Mouse (Mus musculus): Measurements from ENCODE around the gene 4933427I04Rik. TPM values are rescaled to one million over a fixed set of nuclear protein-coding genes. Genes with fewer than 3 reads are reported as not detected.
A peak's percentile ranks its signal among the peaks of the same experiment; 100 is the strongest.

The 4933427I04Rik gene
- total and polyA plus RNA-seq, 3 experiments: not detected

DNA sequence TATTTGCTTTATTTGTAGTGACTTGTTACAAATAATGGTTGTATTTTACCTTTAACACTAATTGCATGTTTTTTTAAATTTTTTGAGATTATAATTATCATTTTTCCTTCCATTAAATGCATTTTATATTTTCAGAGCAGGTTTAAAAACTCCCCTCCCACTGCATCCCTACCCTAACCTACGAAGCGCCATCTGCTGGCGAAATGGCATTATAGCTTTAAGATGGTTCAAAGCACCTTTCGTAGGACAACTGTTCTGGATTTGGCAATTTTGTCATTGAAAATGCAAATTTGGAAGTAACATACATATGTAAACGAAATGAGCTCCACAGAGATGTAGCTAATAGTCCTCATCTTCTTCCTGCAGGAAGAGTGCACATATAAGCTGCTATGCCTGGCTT, 39.2 kb downstream of the 4933427I04Rik start:
- H3K27me3 ChIP-seq (ENCODE audit: control insufficient read depth in 1 of 2, insufficient read depth in 2 of 2, low read length in 2 of 2): no peaks in the 10 kb centered on the region
- H3K4me1 ChIP-seq (ENCODE audit: control insufficient read depth in 1 of 2, insufficient read depth in 2 of 2, low read length in 2 of 2): peaks cover under 1% of the 10 kb centered on the region in 2 experiments; a peak in 3 of 4 replicates
- peaks cover 0 to 2% of the 10 kb centered on the region in 2 experiments; a peak in 2 of 4 replicates for H3K36me3 ChIP-seq (ENCODE audit: control insufficient read depth in 1 of 2, insufficient read depth in 2 of 2, low read length in 2 of 2)
- H3K79me2 ChIP-seq (ENCODE audit: control insufficient read depth, insufficient read depth, low read length, poor library complexity): no peaks in the 10 kb centered on the region
- no peak overlapping the region for H3K9ac ChIP-seq (ENCODE audit: control insufficient read depth, low read depth, low read length, poor library complexity, severe bottlenecking)
- DNase-seq (ENCODE audit: low read depth, low spot score): peak; percentile 68
- peak; percentile 86 for TF ChIP-seq SMC3 (IDR thresholded peaks at IDR 0.05; ENCODE audit: low read depth, low read length)
- no peak for TF ChIP-seq MAFK (IDR thresholded peaks at IDR 0.05; ENCODE audit: borderline replicate concordance, low read depth, low read length)
- TF ChIP-seq ZC3H11A (IDR thresholded peaks at IDR 0.05; ENCODE audit: low read depth, low read length): peak; percentile 22; the same call in 1 of the 2 replicates
- peak; percentile 66 to 77 (median 76) for TF ChIP-seq CTCF (IDR thresholded peaks at IDR 0.05 in 2 of 3, conservative IDR thresholded peaks at IDR 0.05 in 1 of 3; ENCODE audit: control insufficient read depth in 1 of 3, insufficient read depth in 1 of 3, low read depth in 2 of 3, low read length in 3 of 3, poor library complexity in 1 of 3, severe bottlenecking in 1 of 3)
- no peak for TF ChIP-seq JUND (IDR thresholded peaks at IDR 0.05; ENCODE audit: low read depth, low read length)
- TF ChIP-seq MAZ (IDR thresholded peaks at IDR 0.05; ENCODE audit: low read depth, low read length): no peak
- TF ChIP-seq USF1 (IDR thresholded peaks at IDR 0.05; ENCODE audit: low read depth, low read length): no peak
- peak; percentile 52 for TF ChIP-seq RAD21 (IDR thresholded peaks at IDR 0.05; ENCODE audit: low read depth, low read length)
- no peak for TF ChIP-seq POLR2AphosphoS5 (IDR thresholded peaks at IDR 0.05; ENCODE audit: borderline replicate concordance, low read depth, low read length)
- H3K9me3 ChIP-seq (replicated peaks; ENCODE audit: insufficient read depth, low read length): no peaks in the 10 kb centered on the region
- H3K4me3 ChIP-seq (ENCODE audit: control insufficient read depth in 1 of 2, insufficient read depth in 1 of 2, low read depth in 2 of 2, low read length in 2 of 2): no peak overlapping the region
- no peak overlapping the region for H3K27ac ChIP-seq (ENCODE audit: control insufficient read depth, low read depth, low read length)

DNA sequence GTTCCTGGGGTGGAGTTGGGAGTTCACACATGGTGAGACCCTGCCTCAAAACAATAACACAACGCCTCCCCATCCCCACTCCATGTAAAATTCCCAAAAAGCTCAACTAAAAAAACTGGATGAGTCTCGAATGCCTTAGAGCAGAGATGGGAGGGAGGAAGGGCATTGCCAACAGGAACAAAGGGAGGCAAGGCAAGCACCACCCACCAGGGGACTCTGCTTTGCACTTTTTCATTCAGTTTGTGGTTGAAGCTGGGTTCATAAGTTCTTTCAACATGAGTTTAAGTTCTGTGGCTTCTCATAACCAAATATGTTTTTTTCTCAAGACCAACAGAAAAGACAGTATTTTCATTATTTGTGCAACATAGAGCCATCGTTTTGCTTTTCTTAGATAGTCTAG, 44.0 kb downstream of the 4933427I04Rik start:
- TF ChIP-seq ELF1 (IDR thresholded peaks at IDR 0.05; ENCODE audit: low read depth, low read length) (no peak), CTCF (IDR thresholded peaks at IDR 0.05 in 2 of 3, conservative IDR thresholded peaks at IDR 0.05 in 1 of 3; ENCODE audit: control insufficient read depth in 1 of 3, insufficient read depth in 1 of 3, low read depth in 2 of 3, low read length in 3 of 3, poor library complexity in 1 of 3, severe bottlenecking in 1 of 3) (0 out of 6 replicates have a peak, but pooled peaks of 1 of the 3 experiments have one; percentile 4)
- Histone ChIP-seq H3K9ac (ENCODE audit: control insufficient read depth, low read depth, low read length, poor library complexity, severe bottlenecking) (no peak overlapping the region), H3K9me3 (replicated peaks; ENCODE audit: insufficient read depth, low read length) (no peaks in the 10 kb centered on the region), H3K4me1 (ENCODE audit: control insufficient read depth in 1 of 2, insufficient read depth in 2 of 2, low read length in 2 of 2) (peaks cover 4% of the 10 kb centered on the region in 2 experiments; a peak in 3 of 4 replicates), H3K4me3 (ENCODE audit: control insufficient read depth in 1 of 2, insufficient read depth in 1 of 2, low read depth in 2 of 2, low read length in 2 of 2) (no peak overlapping the region), H3K27ac (ENCODE audit: control insufficient read depth, low read depth, low read length) (no peak overlapping the region; the same call in 1 of the 2 replicates), H3K36me3 (ENCODE audit: control insufficient read depth in 1 of 2, insufficient read depth in 2 of 2, low read length in 2 of 2) (peaks cover 0 to 20% of the 10 kb centered on the region in 2 experiments; a peak in 2 of 4 replicates), H3K79me2 (ENCODE audit: control insufficient read depth, insufficient read depth, low read length, poor library complexity) (peaks cover 16% of the 10 kb centered on the region), H3K27me3 (ENCODE audit: control insufficient read depth in 1 of 2, insufficient read depth in 2 of 2, low read length in 2 of 2) (no peaks in the 10 kb centered on the region)
- peak; percentile 38 for DNase-seq (ENCODE audit: low read depth, low spot score)

DNA sequence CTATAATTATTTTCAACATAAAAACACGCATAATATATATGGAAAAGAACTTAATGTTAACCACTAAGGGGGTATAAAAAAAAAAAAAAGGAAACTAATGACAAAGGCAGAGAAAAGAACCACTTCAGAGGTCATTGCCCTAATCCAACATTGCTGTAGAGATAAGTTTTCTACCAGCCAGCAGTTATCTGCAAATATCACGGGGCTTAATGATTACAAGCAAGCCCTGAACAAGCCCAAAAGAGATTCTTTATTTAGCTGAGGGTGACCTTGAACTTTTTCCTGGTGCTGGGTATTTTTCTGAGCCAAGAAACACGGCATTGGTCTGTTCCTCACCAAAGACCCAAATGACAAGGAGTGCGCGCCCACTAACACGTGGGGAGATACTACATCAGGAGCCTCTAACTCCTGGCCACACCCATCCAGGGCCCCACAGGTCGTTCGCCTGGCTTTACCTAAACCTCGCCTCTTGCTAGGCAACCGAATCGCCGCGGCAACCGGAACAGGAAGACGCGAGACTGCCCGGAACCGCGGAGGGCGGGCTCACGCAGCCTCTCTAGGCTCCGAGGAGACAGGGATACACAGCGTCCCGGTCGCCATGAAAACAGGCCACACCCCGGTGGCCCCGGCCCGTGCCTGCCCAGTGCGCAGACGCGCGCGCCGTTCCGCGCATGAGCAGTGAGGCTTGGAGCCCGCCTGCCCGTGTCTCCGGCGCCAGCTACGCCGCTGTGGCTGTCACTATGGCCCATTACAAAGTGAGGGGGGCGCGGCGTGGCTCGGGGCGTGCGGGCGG, 45.0 kb downstream of the 4933427I04Rik start, which contains the start of gene Mycbp:
TSS of gene Mycbp (plus strand) at position 500 of the 793 bp plus-strand sequence.
- peaks cover 0 to 20% of the 10 kb centered on the region in 2 experiments; a peak in 2 of 4 replicates for H3K36me3 ChIP-seq (ENCODE audit: control insufficient read depth in 1 of 2, insufficient read depth in 2 of 2, low read length in 2 of 2)
- H3K9ac ChIP-seq (ENCODE audit: control insufficient read depth, low read depth, low read length, poor library complexity, severe bottlenecking): peak within 1 kb of the TSS; percentile 93
- DNase-seq (ENCODE audit: low read depth, low spot score): peak; percentile 98
- peaks cover 20% of the 10 kb centered on the region for H3K79me2 ChIP-seq (ENCODE audit: control insufficient read depth, insufficient read depth, low read length, poor library complexity)
- peak within 1 kb of the TSS; percentile 85 to 96 for H3K4me3 ChIP-seq (ENCODE audit: control insufficient read depth in 1 of 2, insufficient read depth in 1 of 2, low read depth in 2 of 2, low read length in 2 of 2)
- peak within 1 kb of the TSS; percentile 69 for H3K27ac ChIP-seq (ENCODE audit: control insufficient read depth, low read depth, low read length)
- H3K27me3 ChIP-seq (ENCODE audit: control insufficient read depth in 1 of 2, insufficient read depth in 2 of 2, low read length in 2 of 2): no peaks in the 10 kb centered on the region
- H3K9me3 ChIP-seq (replicated peaks; ENCODE audit: insufficient read depth, low read length): no peaks in the 10 kb centered on the region
- H3K4me1 ChIP-seq (ENCODE audit: control insufficient read depth in 1 of 2, insufficient read depth in 2 of 2, low read length in 2 of 2): peaks cover 4% of the 10 kb centered on the region in 2 experiments; a peak in 3 of 4 replicates
- TF ChIP-seq NRF1 (IDR thresholded peaks at IDR 0.05; ENCODE audit: insufficient read depth, low read depth, low read length, poor library complexity, severe bottlenecking) (peak; percentile 99), UBTF (IDR thresholded peaks at IDR 0.05; ENCODE audit: borderline replicate concordance, insufficient read depth, low read depth, low read length) (no peak), RAD21 (IDR thresholded peaks at IDR 0.05; ENCODE audit: low read depth, low read length) (no peak), ZC3H11A (IDR thresholded peaks at IDR 0.05; ENCODE audit: low read depth, low read length) (no peak), CHD1 (IDR thresholded peaks at IDR 0.05; ENCODE audit: low read depth, low read length) (no peak), POLR2A (IDR thresholded peaks at IDR 0.05; ENCODE audit: control insufficient read depth in 1 of 2, insufficient read depth in 1 of 2, low read depth in 1 of 2, low read length in 2 of 2, poor library complexity in 1 of 2) (peak; percentile 59 to 68; a peak in 2 of 4 replicates), MAX (IDR thresholded peaks at IDR 0.05; ENCODE audit: low read length) (peak; percentile 87), TBP (IDR thresholded peaks at IDR 0.05; ENCODE audit: low read depth, low read length) (peak; percentile 54; the same call in 1 of the 2 replicates), ZMIZ1 (IDR thresholded peaks at IDR 0.05; ENCODE audit: low read depth, low read length) (peak; percentile 68), RCOR1 (IDR thresholded peaks at IDR 0.05; ENCODE audit: low read depth, low read length) (0 out of 2 replicates have a peak, but pooled peaks have one; percentile 3), GABPA (IDR thresholded peaks at IDR 0.05; ENCODE audit: low read depth, low read length) (no peak), JUND (IDR thresholded peaks at IDR 0.05; ENCODE audit: low read depth, low read length) (no peak), CTCF (IDR thresholded peaks at IDR 0.05 in 2 of 3, conservative IDR thresholded peaks at IDR 0.05 in 1 of 3; ENCODE audit: control insufficient read depth in 1 of 3, insufficient read depth in 1 of 3, low read depth in 2 of 3, low read length in 3 of 3, poor library complexity in 1 of 3, severe bottlenecking in 1 of 3) (no peak), MAZ (IDR thresholded peaks at IDR 0.05; ENCODE audit: low read depth, low read length) (0 out of 2 replicates have a peak, but pooled peaks have one; percentile 53), E2F4 (IDR thresholded peaks at IDR 0.05; ENCODE audit: borderline replicate concordance, low read depth, low read length) (no peak), MYB (IDR thresholded peaks at IDR 0.05; ENCODE audit: low read depth, low read length) (no peak)
